ENCODE assay signal across 25 mouse cellular contexts in the genomic region with DNA sequence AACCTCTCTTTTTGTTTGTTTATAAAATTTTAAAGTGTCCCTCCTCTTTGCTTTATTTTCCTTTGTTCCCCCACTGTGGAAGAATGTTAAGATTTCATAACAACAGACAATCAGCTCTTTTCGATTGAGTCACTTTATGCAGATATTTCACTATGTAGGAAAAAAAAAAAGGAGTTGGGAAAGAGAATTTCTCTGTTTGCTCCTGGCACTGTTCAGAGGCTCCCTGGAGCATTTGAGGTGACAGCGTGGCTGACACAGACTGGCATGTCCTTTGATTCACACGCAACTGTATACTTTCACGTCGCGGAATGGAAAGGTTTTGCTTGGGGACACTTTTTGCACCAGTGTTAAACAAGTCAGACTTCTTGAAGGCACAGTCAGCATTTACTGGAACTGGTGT.
DNase-seq lines count a peak whose midpoint lies in the region; ATAC-seq and TF ChIP-seq lines count a peak whose summit lies in the region.
"Had no signal": no experiment of that assay in that cellular context is flagged by ENCODE, and none has a peak within 500 bp of the region (broad histone marks: within the 10 kb centered on the region; RNA-seq: fewer than 3 reads in every experiment).

No protein-coding gene starts in this region.

- no peak for TF ChIP-seq CTCF in lung, embryonic 14.5 days (IDR thresholded peaks at IDR 0.05; ENCODE audit: low read depth)
- no peak for TF ChIP-seq CTCF in lung, adult 2 months (IDR thresholded peaks at IDR 0.05; ENCODE audit: insufficient read depth, low read length)
- TF ChIP-seq CTCF in embryonic fibroblast, embryonic 13.5 days (IDR thresholded peaks at IDR 0.05; ENCODE audit: borderline replicate concordance, insufficient read depth, low read length): no peak
- TF ChIP-seq CTCF in kidney, adult 2 months (conservative IDR thresholded peaks at IDR 0.05; ENCODE audit: insufficient read depth, insufficient read length, low read depth, low read length): no peak

- no peak overlapping the region for H3K4me3 ChIP-seq in lung, embryonic 14.5 days (ENCODE audit: low read depth, low read length)
- H3K4me3 ChIP-seq in lung, adult 2 months (replicated peaks; ENCODE audit: extremely low read depth, low read depth, low read length): no peak overlapping the region
- H3K4me3 ChIP-seq in embryonic fibroblast, embryonic 13.5 days (ENCODE audit: insufficient read depth, low read length): no peak overlapping the region
- H3K4me3 ChIP-seq in kidney, adult 2 months (ENCODE audit: insufficient read depth, low read depth, low read length): no peak overlapping the region
- H3K4me3 ChIP-seq: embryonic facial prominence, embryonic 15.5 days; forebrain, embryonic 10.5 days; heart, embryonic 13.5 days; hindbrain, embryonic 12.5 days; limb, embryonic 12.5 days; liver, embryonic 12.5 days had no signal

- no peaks in the 10 kb centered on the region for H3K27me3 ChIP-seq in lung, embryonic 14.5 days (ENCODE audit: insufficient read depth, low read length)
- no peaks in the 10 kb centered on the region for H3K27me3 ChIP-seq in kidney, adult 2 months (replicated peaks; ENCODE audit: control insufficient read depth, insufficient read depth, low read length)
- H3K27me3 ChIP-seq: CH12.LX; embryonic facial prominence, embryonic 15.5 days; heart, embryonic 13.5 days; hindbrain, embryonic 12.5 days; limb, embryonic 12.5 days; liver, embryonic 12.5 days had no signal

- H3K36me3 ChIP-seq in lung, embryonic 14.5 days (ENCODE audit: insufficient read depth): no peaks in the 10 kb centered on the region
- H3K36me3 ChIP-seq in kidney, adult 2 months (ENCODE audit: control insufficient read depth, insufficient read depth, low read length): no peaks in the 10 kb centered on the region
- H3K36me3 ChIP-seq: embryonic facial prominence, embryonic 15.5 days; forebrain, embryonic 10.5 days; G1E; heart, embryonic 13.5 days; hindbrain, embryonic 12.5 days; limb, embryonic 12.5 days; liver, embryonic 12.5 days had no signal

- H3K27ac ChIP-seq in lung, embryonic 14.5 days (ENCODE audit: low read depth): no peak overlapping the region
- peak overlapping the region; percentile 88 for H3K27ac ChIP-seq in embryonic fibroblast, embryonic 13.5 days (ENCODE audit: insufficient read depth, low read length)
- H3K27ac ChIP-seq in kidney, adult 2 months (ENCODE audit: insufficient read depth, low read depth, low read length): no peak overlapping the region
- H3K27ac ChIP-seq: embryonic facial prominence, embryonic 15.5 days; forebrain, embryonic 10.5 days; heart, embryonic 13.5 days; hindbrain, embryonic 12.5 days; kidney, postnatal 0 days; limb, embryonic 12.5 days; liver, embryonic 12.5 days; macrophage had no signal

- H3K9ac ChIP-seq in lung, embryonic 14.5 days: no peak overlapping the region
- H3K9ac ChIP-seq: embryonic facial prominence, embryonic 15.5 days; heart, embryonic 13.5 days; hindbrain, embryonic 12.5 days; limb, embryonic 12.5 days; liver, embryonic 12.5 days had no signal

- no peak overlapping the region for H3K4me2 ChIP-seq in lung, embryonic 14.5 days
- H3K4me2 ChIP-seq: embryonic facial prominence, embryonic 15.5 days; heart, embryonic 13.5 days; hindbrain, embryonic 12.5 days; limb, embryonic 12.5 days; liver, embryonic 12.5 days had no signal

- intact Hi-C loops in left cerebral cortex, postnatal 4 days (cut with DNase I): no loop called here

- no peaks in the 10 kb centered on the region for H3K9me3 ChIP-seq in lung, embryonic 14.5 days (ENCODE audit: low read depth, low read length)
- H3K9me3 ChIP-seq: embryonic facial prominence, embryonic 15.5 days; forebrain, embryonic 10.5 days; heart, embryonic 13.5 days; hindbrain, embryonic 12.5 days; limb, embryonic 12.5 days; liver, embryonic 12.5 days had no signal

- WGBS in lung, embryonic 14.5 days: 39% methylated on average over 6 of the region's 6 CpGs
- WGBS in lung, adult 2 months: 49% methylated on average over 6 of the region's 6 CpGs
- WGBS in kidney, adult 2 months: 69% methylated on average over 6 of the region's 6 CpGs

- no peaks in the 10 kb centered on the region for H3K4me1 ChIP-seq in lung, embryonic 14.5 days (ENCODE audit: insufficient read depth)
- H3K4me1 ChIP-seq in lung, adult 2 months (ENCODE audit: control insufficient read depth, insufficient read depth, low read length): no peaks in the 10 kb centered on the region; the same call in 1 of the 2 replicates
- 0 out of 2 replicates have a peak, but pooled peaks cover 4% of the 10 kb centered on the region for H3K4me1 ChIP-seq in embryonic fibroblast, embryonic 13.5 days (ENCODE audit: control insufficient read depth, insufficient read depth, low read length)
- H3K4me1 ChIP-seq in kidney, adult 2 months (ENCODE audit: control insufficient read depth, insufficient read depth, low read length): no peaks in the 10 kb centered on the region
- H3K4me1 ChIP-seq: embryonic facial prominence, embryonic 15.5 days; forebrain, embryonic 10.5 days; hindbrain, embryonic 12.5 days; limb, embryonic 12.5 days; liver, embryonic 12.5 days had no signal

- TF ChIP-seq POLR2A in lung, adult 2 months (IDR thresholded peaks at IDR 0.05; ENCODE audit: borderline replicate concordance, extremely low read depth, low read depth, low read length): no peak
- no peak for TF ChIP-seq POLR2A in embryonic fibroblast, embryonic 13.5 days (IDR thresholded peaks at IDR 0.05; ENCODE audit: low read depth, low read length)
- no peak for TF ChIP-seq POLR2A in kidney, adult 2 months (IDR thresholded peaks at IDR 0.05; ENCODE audit: low read depth, low read length)

- DNase-seq in lung, embryonic 14.5 days: peak; percentile 14
- no peak for DNase-seq in lung, adult 2 months
- peak; percentile 77 for DNase-seq in adipocyte (ENCODE audit: low spot score)
- DNase-seq in lung, postnatal 36 days: peak; percentile 7
- no peak for DNase-seq in left cerebral cortex, adult 9 months (ENCODE audit: low spot score in 2 of 2)
- no peak for DNase-seq in left cerebral cortex, postnatal 4 days
- DNase-seq in kidney, adult 2 months: no peak
- DNase-seq: B cell, adult 2 months; cerebellum, adult 11 months; cerebellum, adult 9-11 months; gastrocnemius, postnatal 10 days; kidney, adult 11 months had no signal

- no peak for ATAC-seq in lung, embryonic 14.5 days (ENCODE audit: insufficient read depth)
- ATAC-seq: activated CD4-positive, CD25-positive, alpha-beta regulatory T cell, adult 4 months; forebrain, embryonic 16.5 days; liver, embryonic 12.5 days had no signal

Comparison
In these comparisons a context has a peak if more than half of its experiments do, and no peak if none do; other contexts are left out.
1. DNase-seq: peak in lung, embryonic 14.5 days (single experiment), adipocyte (single experiment) and lung, postnatal 36 days (single experiment); none in lung, adult 2 months (single experiment), left cerebral cortex, adult 9 months (0 of 2), left cerebral cortex, postnatal 4 days (single experiment) and kidney, adult 2 months (single experiment).